Comparison of ENCODE assay signal across 8 mouse cellular contexts in the genomic region with DNA sequence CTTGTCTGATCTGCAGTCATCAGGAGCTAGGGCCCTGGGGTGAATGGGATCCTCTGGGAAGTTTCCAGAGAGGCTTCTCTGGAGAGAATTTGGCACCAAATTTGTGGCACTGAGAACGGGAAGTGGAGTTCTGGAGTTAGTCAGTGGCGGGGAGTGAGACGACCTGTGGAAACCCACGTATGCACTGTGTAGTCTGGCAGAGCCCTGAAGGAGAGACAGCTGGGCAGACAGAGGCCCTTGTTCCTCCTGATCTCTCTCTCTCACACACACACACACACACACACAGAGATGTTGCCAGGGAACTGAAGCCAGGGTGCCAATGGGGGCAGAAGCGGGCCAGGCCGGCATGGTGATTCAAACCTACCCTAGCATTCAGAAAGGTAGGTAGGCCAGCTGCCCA. TPM values are rescaled to one million over a fixed set of nuclear protein-coding genes. Genes with fewer than 3 reads are reported as not detected.
DNase-seq lines count a peak whose midpoint lies in the region; ATAC-seq lines count a peak whose summit lies in the region.

No protein-coding gene starts in this region.

- H3K36me3 ChIP-seq in heart, embryonic 13.5 days = 0 out of 2 replicates have a peak, but pooled peaks cover under 1% of the 10 kb centered on the region
- no peaks in the 10 kb centered on the region for H3K36me3 ChIP-seq in embryonic facial prominence, embryonic 15.5 days
- no peaks in the 10 kb centered on the region for H3K36me3 ChIP-seq in midbrain, embryonic 10.5 days

- no peaks in the 10 kb centered on the region for H3K9me3 ChIP-seq in heart, embryonic 13.5 days
- no peaks in the 10 kb centered on the region for H3K9me3 ChIP-seq in embryonic facial prominence, embryonic 15.5 days (replicated peaks)
- no peaks in the 10 kb centered on the region for H3K9me3 ChIP-seq in midbrain, embryonic 10.5 days (replicated peaks)

- no peaks in the 10 kb centered on the region; the same call in 1 of the 2 replicates for H3K27me3 ChIP-seq in heart, embryonic 13.5 days (replicated peaks)
- no peaks in the 10 kb centered on the region for H3K27me3 ChIP-seq in embryonic facial prominence, embryonic 15.5 days
- peaks cover 11% of the 10 kb centered on the region for H3K27me3 ChIP-seq in midbrain, embryonic 10.5 days (ENCODE audit: low read depth, poor library complexity, severe bottlenecking)

- H3K4me2 ChIP-seq in heart, embryonic 13.5 days = peak overlapping the region; percentile 92
- H3K4me2 ChIP-seq in embryonic facial prominence, embryonic 15.5 days (replicated peaks) = peak overlapping the region; percentile 71

- 40% methylated on average over 6 of the region's 6 CpGs for WGBS in heart, embryonic 13.5 days
- WGBS in embryonic facial prominence, embryonic 15.5 days = 43% methylated on average over 6 of the region's 6 CpGs
- WGBS in midbrain, embryonic 10.5 days = 59% methylated on average over 6 of the region's 6 CpGs

- DNase-seq in heart, adult 8-10 months (ENCODE audit: low spot score) = no peak
- peak; percentile 44 for DNase-seq in MN1 (ENCODE audit: low spot score)
- DNase-seq in midbrain, embryonic 10.5 days (ENCODE audit: low spot score) = no peak
- DNase-seq in frontal cortex, postnatal 36 days (ENCODE audit: low spot score in 2 of 2) = no peak
- no peak for DNase-seq in adrenal gland, postnatal 25 days
- no peak for DNase-seq in testis, postnatal 14 days (ENCODE audit: low spot score)

- peak overlapping the region; percentile 92; the same call in 1 of the 2 replicates for H3K4me3 ChIP-seq in heart, embryonic 13.5 days
- H3K4me3 ChIP-seq in embryonic facial prominence, embryonic 15.5 days (replicated peaks) = peak overlapping the region; percentile 83
- peak overlapping the region; percentile 98; the same call in 1 of the 2 replicates for H3K4me3 ChIP-seq in midbrain, embryonic 10.5 days

- H3K27ac ChIP-seq in heart, embryonic 13.5 days (replicated peaks) = peak overlapping the region; percentile 1; the same call in 1 of the 2 replicates
- 0 out of 2 replicates have a peak overlapping the region, but pooled peaks have one; percentile 39 for H3K27ac ChIP-seq in embryonic facial prominence, embryonic 15.5 days (replicated peaks)
- peak overlapping the region; percentile 42; the same call in 1 of the 2 replicates for H3K27ac ChIP-seq in midbrain, embryonic 10.5 days (replicated peaks)

- peak overlapping the region; percentile 65 for H3K9ac ChIP-seq in heart, embryonic 13.5 days
- no peak overlapping the region for H3K9ac ChIP-seq in embryonic facial prominence, embryonic 15.5 days

- H3K4me1 ChIP-seq in heart, embryonic 13.5 days = peaks cover 60% of the 10 kb centered on the region
- H3K4me1 ChIP-seq in embryonic facial prominence, embryonic 15.5 days = peaks cover 37% of the 10 kb centered on the region
- peaks cover 42% of the 10 kb centered on the region for H3K4me1 ChIP-seq in midbrain, embryonic 10.5 days

- no peak for ATAC-seq in heart, embryonic 13.5 days (ENCODE audit: extremely low read depth, insufficient number of reproducible peaks, low FRiP score, low TSS enrichment)
- no peak for ATAC-seq in embryonic facial prominence, embryonic 15.5 days (ENCODE audit: insufficient number of reproducible peaks, low FRiP score, low TSS enrichment, low read depth)

RNA-seq across cellular contexts. Expression of a gene that starts 1.0 kb away (rescaled TPM):
- polyA plus RNA-seq in heart, embryonic 13.5 days (2015; fragmentation: Nextera tagmentation; extraction: Ambion mirVana) = 5.2 and 5.4 TPM in 2 replicates
- 100 to 1,000 TPM; 195 to 267 (median 235) TPM for total RNA-seq in heart, adult 8-10 months (2022)
- polyA plus RNA-seq in embryonic facial prominence, embryonic 15.5 days (2015; fragmentation: Nextera tagmentation; extraction: Ambion mirVana) = 4.6 and 6.9 TPM in 2 replicates
- 2.1 and 2.3 TPM in 2 replicates for polyA plus RNA-seq in midbrain, embryonic 10.5 days (2016; fragmentation: Nextera tagmentation; extraction: Ambion mirVana)
- 429 and 459 TPM in 2 replicates for total RNA-seq in adrenal gland, postnatal 25 days (2021)
